Mouse (Mus musculus) midbrain, embryonic 16.5 days (tissue): ENCODE measurements at regions not wholly inside any gene's neighbourhood (a gene's known extent, or its start where the extent isn't known, plus 50 kb on each side); places are given as distances from the start of the nearest gene placed in this dataset.
A peak's percentile ranks its signal among the peaks of the same experiment; 100 is the strongest.

Experiments
- ATAC-seq: fragments of 200-750 bp; cut with Nextera tagmentation; 2 replicates; pipeline ENCODE4 v1.8.0; 2017; ENCODE audit warnings: moderate TSS enrichment
- H3K27ac ChIP-seq: fragments of 300-500 bp; sonication (generic); 2 replicates; pipeline ENCODE4 v1.5.1; 2014; ENCODE audit warnings: mild to moderate bottlenecking, low read length, mixed read lengths
- H3K27me3 ChIP-seq: fragments of 300-500 bp; sonication (generic); 2 replicates; pipeline ENCODE4 v1.6.1; 2014; ENCODE audit warnings: low read depth, low read length, mixed read lengths; ENCODE audit not compliant: control insufficient read depth, insufficient read depth
- H3K36me3 ChIP-seq: fragments of 300-500 bp; sonication (generic); 2 replicates; pipeline ENCODE4 v1.6.1; 2014; ENCODE audit warnings: mild to moderate bottlenecking, low read length, moderate library complexity, mixed read lengths; ENCODE audit not compliant: control insufficient read depth, insufficient read depth
- H3K4me1 ChIP-seq: fragments of 300-500 bp; sonication (generic); 2 replicates; pipeline ENCODE4 v1.6.1; 2014; ENCODE audit warnings: mild to moderate bottlenecking, low read length, mixed read lengths; ENCODE audit not compliant: control insufficient read depth, insufficient read depth
- H3K4me2 ChIP-seq: fragments of 300-500 bp; sonication (generic); 2 replicates; pipeline ENCODE4 v1.6.1; 2014; ENCODE audit warnings: mild to moderate bottlenecking, low read length, mixed read lengths
- H3K4me3 ChIP-seq: fragments of 300-500 bp; sonication (generic); 2 replicates; pipeline ENCODE4 v1.5.1; 2014; ENCODE audit warnings: low read depth, mild to moderate bottlenecking, low read length, moderate library complexity, mixed read lengths
- H3K9ac ChIP-seq: fragments of 300-500 bp; sonication (generic); 2 replicates; pipeline ENCODE4 v1.6.1; 2014; ENCODE audit warnings: low read depth, low read length, mixed read lengths
- H3K9me3 ChIP-seq: fragments of 300-500 bp; sonication (generic); replicated peaks from 2 replicates; pipeline ENCODE4 v1.6.1; 2014; ENCODE audit warnings: mild to moderate bottlenecking, low read length, mixed read lengths; ENCODE audit not compliant: control insufficient read depth, poor library complexity, severe bottlenecking
- WGBS: fragments of 180-500 bp; shearing (Covaris S2); extraction: QIAGEN DNeasy Blood & Tissue Kit; methylation state at CpG from one replicate; pipeline ENCODE4 v1.1.7; 2014; 5-methylcytosine and 5-hydroxymethylcytosine counted together

DNA sequence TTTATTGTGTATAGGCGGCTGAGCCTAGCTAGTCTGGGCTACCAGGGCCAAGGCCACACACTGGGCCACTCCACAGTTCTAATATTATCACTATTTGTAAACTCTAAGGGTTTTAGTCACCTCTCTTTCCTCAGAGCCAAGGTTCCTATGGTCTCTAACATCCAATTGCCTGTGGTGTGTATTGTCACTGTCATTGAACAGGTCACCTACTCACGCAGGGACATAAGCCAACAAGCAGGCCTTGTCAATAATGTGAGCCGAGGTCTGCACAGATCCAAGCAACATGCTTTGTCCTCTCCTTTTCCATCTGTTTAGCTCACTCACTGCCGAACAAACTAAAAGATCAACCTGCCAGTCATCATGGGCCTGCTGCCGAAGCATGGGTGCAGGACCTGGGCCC is 79.5 kb upstream of the Ywhaq start:
- Histone ChIP-seq H3K4me1 (peaks cover 5% of the 10 kb centered on the region), H3K36me3 (no peaks in the 10 kb centered on the region), H3K27ac (no peak overlapping the region), H3K9ac (no peak overlapping the region), H3K4me3 (no peak overlapping the region), H3K4me2 (no peak overlapping the region), H3K27me3 (no peaks in the 10 kb centered on the region), H3K9me3 (no peaks in the 10 kb centered on the region)
- ATAC-seq = no peak
- WGBS = 45% methylated on average over 5 of the region's 5 CpGs

DNA sequence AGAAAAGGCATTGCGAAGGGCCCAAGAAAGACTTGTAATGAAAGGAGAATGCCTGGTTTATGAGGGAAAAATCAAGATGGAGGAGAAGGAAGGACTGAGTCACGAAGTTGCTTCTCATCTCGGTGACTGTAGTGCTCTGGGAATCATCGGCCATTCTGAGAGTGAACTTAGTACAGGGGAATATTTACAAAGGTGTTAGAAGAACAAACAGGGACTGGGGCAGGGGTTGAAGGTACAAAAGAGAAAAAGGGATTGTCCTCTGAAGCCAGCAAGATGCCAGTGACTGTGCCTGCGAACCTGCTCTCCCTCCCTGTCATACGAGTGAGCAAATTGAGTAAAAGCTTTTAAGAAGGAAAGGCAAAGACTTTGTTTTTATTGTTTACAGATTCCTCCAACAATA is 78.1 kb upstream of the Ywhaq start:
- H3K9me3 ChIP-seq = no peaks in the 10 kb centered on the region
- H3K9ac ChIP-seq = no peak overlapping the region
- ATAC-seq = no peak
- no peaks in the 10 kb centered on the region for H3K27me3 ChIP-seq
- H3K4me3 ChIP-seq = no peak overlapping the region
- H3K27ac ChIP-seq = no peak overlapping the region
- no peaks in the 10 kb centered on the region for H3K36me3 ChIP-seq
- peaks cover 5% of the 10 kb centered on the region for H3K4me1 ChIP-seq
- 88% methylated on average over 6 of the region's 6 CpGs for WGBS
- H3K4me2 ChIP-seq = no peak overlapping the region

DNA sequence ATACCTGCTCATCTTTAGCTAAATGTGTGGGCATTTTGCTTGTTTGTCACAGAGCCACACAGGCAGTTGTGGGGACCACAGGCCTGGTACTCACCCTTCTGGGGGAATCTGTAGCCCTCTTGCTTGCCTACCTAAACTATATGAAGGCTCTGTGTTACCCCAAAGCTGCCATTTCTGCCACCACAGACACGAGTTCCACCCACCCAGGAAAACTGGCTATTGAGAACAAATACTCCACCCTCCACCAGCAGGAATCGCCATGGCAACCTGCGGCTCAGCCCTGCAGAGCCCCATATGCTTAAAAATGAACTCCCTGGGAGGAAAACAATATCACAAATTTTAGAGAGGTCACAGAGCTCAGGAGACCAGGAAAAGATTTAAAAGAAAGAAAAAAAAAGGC is 76.0 kb upstream of the Ywhaq start:
- Histone ChIP-seq H3K9ac (no peak overlapping the region), H3K4me2 (no peak overlapping the region), H3K4me3 (no peak overlapping the region), H3K27me3 (no peaks in the 10 kb centered on the region), H3K36me3 (no peaks in the 10 kb centered on the region), H3K4me1 (peaks cover 5% of the 10 kb centered on the region), H3K27ac (peak overlapping the region; percentile 43; the same call in 1 of the 2 replicates), H3K9me3 (no peaks in the 10 kb centered on the region)
- peak; percentile 82 for ATAC-seq
- 30% methylated on average over 3 of the region's 3 CpGs for WGBS

DNA sequence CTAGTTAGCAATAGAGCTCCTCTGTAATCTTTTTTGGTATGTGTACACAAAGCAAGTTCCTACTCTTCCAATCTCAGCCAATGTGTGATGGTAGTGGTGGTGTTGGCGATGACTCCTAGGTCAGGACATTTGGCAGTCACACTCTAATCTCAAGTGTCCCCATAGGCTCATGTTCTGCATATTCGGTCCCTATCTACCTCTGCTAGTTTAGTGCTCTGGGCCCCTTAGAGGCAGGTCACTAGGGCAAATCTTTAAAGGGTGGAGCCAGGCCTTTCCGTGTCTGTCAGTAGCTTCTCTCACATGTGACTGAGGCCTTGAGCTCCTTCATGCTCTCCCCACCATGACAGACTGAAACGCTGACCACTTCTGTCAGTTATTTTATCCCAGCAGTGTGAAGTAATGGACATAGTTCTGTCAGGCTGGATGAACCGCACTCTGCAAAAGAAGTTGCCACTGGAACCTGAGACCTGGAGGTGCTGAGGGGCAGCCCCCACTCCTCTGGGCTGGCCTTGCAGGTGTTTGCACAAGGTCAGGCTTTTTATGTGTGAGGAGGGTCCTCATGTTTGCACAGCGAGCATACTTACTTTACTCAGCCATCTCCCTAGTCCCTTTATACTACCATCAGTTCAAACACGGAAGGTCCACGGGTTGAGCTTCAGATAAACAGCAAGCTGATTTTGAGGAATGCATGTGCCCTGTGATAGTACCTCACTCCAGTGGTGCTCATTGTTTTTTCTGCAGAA is 75.3 kb upstream of the Ywhaq start:
- 80% methylated on average over 8 of the region's 8 CpGs for WGBS
- H3K27ac ChIP-seq = peak overlapping the region; percentile 19; the same call in 1 of the 2 replicates
- H3K4me1 ChIP-seq = peaks cover 5% of the 10 kb centered on the region
- ATAC-seq = peak; percentile 57; the same call in 1 of the 2 replicates
- H3K27me3 ChIP-seq = no peaks in the 10 kb centered on the region
- H3K4me2 ChIP-seq = no peak overlapping the region
- no peaks in the 10 kb centered on the region for H3K9me3 ChIP-seq
- H3K36me3 ChIP-seq = no peaks in the 10 kb centered on the region
- H3K4me3 ChIP-seq = no peak overlapping the region
- H3K9ac ChIP-seq = no peak overlapping the region

DNA sequence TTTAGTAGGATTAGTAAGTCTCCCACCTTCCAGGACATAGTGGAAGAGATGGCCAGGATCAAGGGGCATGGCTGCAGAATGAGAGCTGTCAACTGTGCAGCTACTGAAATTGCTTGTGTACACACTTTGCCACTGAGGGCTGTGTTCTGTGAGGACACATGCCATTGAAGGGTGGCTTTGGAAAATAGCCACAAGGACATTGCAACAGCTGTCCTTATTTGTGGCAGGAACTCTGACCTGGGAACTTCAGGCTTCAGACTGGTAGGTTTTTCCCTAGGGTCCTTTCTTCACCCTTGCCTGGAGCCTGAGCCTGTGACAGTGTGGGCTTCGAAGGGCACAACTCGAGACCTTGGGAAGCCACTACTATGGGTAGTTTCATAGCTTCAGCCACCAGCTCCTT is 64.2 kb upstream of the Ywhaq start:
- H3K27me3 ChIP-seq = no peaks in the 10 kb centered on the region
- no peak for ATAC-seq
- H3K36me3 ChIP-seq = no peaks in the 10 kb centered on the region
- 95% methylated on average over 2 of the region's 2 CpGs for WGBS
- no peak overlapping the region for H3K4me3 ChIP-seq
- no peak overlapping the region for H3K4me2 ChIP-seq
- no peak overlapping the region for H3K27ac ChIP-seq
- H3K9ac ChIP-seq = no peak overlapping the region
- H3K4me1 ChIP-seq = no peaks in the 10 kb centered on the region
- H3K9me3 ChIP-seq = no peaks in the 10 kb centered on the region

DNA sequence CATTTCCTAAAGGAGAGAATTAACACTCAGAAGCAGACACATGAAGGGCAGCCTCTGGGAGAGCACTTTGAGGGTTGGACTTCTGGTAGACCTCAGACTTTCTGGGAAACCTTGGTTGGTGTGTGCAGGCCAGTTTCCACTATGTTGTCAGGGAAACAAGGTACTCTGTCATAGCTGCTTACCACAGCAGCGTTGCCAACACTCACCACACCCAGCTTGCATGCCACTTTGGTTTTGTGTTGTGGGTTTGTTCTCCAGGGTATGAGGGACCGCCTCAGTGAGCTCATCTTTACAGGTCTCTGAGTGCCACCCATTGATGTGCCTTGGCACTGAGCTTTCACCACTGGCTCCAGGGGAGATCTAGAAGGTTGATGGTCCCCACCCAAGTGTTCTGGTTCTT is 62.8 kb upstream of the Ywhaq start:
- no peaks in the 10 kb centered on the region for H3K9me3 ChIP-seq
- no peak overlapping the region for H3K4me2 ChIP-seq
- ATAC-seq = no peak
- 84% methylated on average over 2 of the region's 2 CpGs for WGBS
- no peaks in the 10 kb centered on the region for H3K27me3 ChIP-seq
- H3K4me3 ChIP-seq = no peak overlapping the region
- no peak overlapping the region for H3K27ac ChIP-seq
- no peaks in the 10 kb centered on the region for H3K36me3 ChIP-seq
- no peak overlapping the region for H3K9ac ChIP-seq
- H3K4me1 ChIP-seq = no peaks in the 10 kb centered on the region

DNA sequence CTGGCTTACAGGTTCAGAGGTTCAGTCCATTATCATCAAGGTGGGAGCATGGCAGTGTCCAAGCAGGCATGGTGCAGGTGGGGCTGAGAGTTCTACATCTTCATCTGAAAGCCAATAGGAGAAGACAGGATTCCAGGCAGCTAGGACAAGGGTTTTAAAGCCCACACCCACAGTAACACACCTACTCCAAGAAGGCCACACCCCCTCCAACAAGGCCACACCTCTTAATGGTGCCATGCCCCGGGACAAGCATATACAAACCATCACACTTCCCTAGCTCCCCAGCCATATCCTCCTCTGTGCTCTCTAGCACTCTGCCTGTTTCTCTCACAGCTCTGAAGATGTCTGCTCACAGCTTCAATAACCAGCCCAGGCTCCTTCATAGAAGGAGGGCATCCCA is 61.8 kb upstream of the Ywhaq start:
- no peaks in the 10 kb centered on the region for H3K4me1 ChIP-seq
- H3K4me2 ChIP-seq = no peak overlapping the region
- H3K27ac ChIP-seq = no peak overlapping the region
- ATAC-seq = no peak
- no peak overlapping the region for H3K9ac ChIP-seq
- H3K27me3 ChIP-seq = no peaks in the 10 kb centered on the region
- no peaks in the 10 kb centered on the region for H3K36me3 ChIP-seq
- H3K4me3 ChIP-seq = no peak overlapping the region
- H3K9me3 ChIP-seq = no peaks in the 10 kb centered on the region
- WGBS = 75% methylated on average over 1 of the region's 1 CpGs

DNA sequence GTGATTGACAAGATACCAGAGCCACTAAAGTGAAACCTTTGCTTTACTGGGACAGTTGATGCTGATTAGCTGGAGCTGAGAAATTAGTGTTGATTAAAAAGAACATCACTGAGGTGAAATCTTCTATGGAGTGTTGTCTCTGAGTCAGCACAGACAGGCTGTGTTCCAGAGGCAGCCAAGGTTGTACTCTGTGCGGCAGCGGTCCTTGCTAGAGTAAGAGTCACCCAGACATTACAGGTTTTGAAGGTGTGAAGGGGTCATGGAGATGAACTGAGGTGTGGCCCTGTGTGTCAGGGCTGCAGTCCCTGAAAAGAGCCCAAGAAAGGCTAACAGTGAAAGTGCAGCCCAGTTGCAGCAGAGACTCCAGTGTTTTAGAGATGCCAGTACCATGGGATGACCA is 59.1 kb upstream of the Ywhaq start:
- H3K9me3 ChIP-seq = no peaks in the 10 kb centered on the region
- H3K4me1 ChIP-seq = no peaks in the 10 kb centered on the region
- no peaks in the 10 kb centered on the region for H3K27me3 ChIP-seq
- H3K36me3 ChIP-seq = no peaks in the 10 kb centered on the region
- no peak overlapping the region for H3K4me3 ChIP-seq
- no peak for ATAC-seq
- no peak overlapping the region for H3K9ac ChIP-seq
- 91% methylated on average over 2 of the region's 2 CpGs for WGBS
- H3K27ac ChIP-seq = no peak overlapping the region
- no peak overlapping the region for H3K4me2 ChIP-seq

DNA sequence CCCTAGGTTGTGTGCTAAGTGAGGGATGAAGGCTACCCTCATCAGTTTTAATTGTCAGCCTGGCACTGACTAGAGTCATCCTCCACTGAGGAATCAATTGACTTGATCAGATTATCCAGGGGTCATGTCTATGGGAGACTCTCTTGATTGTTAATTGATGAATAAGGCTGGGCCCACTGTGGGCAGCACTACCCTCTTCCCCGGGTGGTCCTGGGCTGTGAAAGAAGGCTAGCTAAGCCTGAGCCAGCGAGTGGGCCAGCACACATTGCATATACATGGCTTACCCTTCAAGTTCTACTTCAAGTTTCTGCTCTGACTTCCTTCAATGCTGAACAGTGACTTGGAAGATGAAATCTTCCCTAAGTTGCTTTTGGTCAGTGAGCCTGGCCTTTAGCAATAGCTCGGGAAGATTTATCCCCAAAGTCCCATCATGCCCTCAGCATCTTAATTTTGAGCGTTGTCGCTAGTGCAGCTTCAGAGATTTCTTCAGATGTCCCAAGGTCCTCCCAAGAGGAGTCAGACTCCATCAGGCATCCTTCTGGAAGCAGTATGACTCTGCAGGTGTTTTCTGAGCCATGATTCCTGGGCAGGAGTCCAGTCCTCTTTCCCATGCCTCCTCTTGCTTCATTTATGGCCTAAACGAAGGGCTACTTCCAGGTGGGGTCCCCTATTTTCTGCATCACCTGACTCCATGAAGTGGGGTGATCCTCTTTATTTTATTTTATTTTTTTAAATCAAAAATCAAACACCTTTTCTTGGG is 55.7 kb upstream of the Ywhaq start:
- H3K27ac ChIP-seq = no peak overlapping the region
- H3K9ac ChIP-seq = no peak overlapping the region
- H3K36me3 ChIP-seq = no peaks in the 10 kb centered on the region
- no peaks in the 10 kb centered on the region for H3K9me3 ChIP-seq
- no peaks in the 10 kb centered on the region for H3K27me3 ChIP-seq
- H3K4me1 ChIP-seq = no peaks in the 10 kb centered on the region
- WGBS = 78% methylated on average over 6 of the region's 6 CpGs
- H3K4me3 ChIP-seq = no peak overlapping the region
- no peak overlapping the region for H3K4me2 ChIP-seq
- ATAC-seq = no peak
